Mouse (Mus musculus) retina, postnatal 1 day (tissue): ENCODE data around the gene Gm340.

Experiments used
- DNase-seq: peaks from one replicate; pipeline ENCODE4 v3.0.0-alpha.2; 2012

Gm340 gene

DNA sequence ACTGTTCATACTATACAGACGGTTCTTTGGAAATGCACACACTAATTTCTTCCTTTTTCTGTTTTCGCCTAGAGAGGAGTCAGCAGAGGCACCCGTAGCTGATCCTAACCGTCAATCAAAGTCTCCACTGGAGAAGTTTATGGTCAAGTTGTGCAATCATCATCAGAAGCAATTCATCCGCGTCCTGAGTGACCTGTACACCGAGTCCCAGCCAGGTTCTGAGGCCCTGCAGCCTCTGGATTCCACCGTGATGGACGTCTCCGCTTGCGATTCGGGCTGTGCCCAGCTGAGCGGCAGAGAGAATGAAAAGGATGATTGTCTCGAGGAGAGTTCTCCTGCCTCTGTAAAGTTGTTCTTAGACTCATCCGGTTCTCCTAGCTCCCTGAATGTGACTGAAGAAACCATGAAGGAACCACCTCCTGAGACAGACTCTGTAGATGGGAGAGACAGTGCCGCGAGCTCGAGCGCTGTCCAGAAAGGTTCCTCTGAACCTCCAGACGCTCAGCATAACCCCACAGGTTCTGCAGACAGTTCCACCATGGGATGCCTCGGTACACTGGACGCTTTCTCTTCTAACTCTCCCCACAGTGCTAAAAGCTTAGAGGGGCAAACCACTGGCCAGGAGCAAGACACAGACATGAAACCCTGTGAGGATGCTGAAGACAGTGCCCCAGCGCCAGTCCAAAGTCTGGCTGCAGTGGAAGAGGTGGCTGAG is at the start of gene Gm340:
TSS of gene Gm340 (plus strand) at position 665 of the 715 bp plus-strand sequence.
- no peak for DNase-seq

DNA sequence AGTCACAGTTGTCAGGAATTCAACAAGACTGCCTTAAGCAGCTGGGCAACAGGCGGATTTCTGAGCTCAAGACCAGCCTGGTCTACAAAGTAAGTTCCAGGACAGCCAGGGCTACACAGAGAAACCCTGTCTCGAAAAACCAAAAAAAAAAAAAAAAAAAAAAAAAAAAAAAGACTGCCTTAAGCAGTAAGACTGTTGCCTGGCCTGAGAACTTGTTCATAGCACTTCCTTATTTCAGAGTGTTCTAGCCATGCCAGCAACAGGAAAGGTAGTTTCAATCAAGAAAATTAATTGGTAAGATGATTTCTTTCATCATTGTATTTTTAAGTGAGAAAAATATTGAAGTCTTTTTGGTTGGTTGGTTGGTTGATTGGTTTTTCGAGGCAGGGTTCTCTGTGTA is 48.1 kb upstream of the Gm340 start:
- DNase-seq: no peak

DNA sequence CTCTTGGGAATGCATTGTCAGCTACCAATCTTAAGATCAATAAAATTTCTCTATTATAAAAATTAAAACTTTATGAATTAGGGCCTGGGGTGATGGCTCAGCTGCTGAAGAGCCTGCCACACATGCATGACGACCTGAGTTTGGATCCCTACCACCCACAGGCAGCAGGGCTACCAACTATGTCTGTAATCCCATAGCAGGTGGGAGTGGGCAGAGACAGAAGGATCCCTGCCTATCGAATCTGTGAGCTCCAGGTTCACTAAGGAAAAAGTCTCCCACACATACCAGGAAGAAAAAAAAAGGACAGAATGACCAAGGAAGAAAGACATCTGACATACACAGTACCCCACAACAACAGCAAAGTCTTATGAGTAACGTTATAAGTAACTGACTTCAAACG is 25.2 kb upstream of the Gm340 start:
- no peak for DNase-seq

DNA sequence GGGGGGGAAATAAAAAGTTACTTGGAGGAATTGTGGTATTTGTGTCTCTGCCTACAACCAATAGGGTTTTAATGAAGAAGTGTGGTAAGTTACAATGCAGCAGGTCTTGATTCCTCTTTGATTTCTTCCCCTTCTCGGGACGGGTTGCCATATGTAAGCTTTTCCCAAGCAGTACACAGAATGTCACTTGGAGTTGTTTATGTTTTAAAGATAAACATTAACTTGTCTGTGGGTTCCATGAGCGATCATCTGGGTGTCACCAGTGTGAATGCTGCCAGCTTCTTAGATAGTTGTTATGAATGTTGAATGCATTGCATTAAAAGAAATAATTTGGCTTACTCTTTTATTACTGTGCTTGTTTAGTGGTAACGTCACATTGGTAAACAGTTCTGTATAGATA is 24.7 kb upstream of the Gm340 start:
- no peak for DNase-seq

DNA sequence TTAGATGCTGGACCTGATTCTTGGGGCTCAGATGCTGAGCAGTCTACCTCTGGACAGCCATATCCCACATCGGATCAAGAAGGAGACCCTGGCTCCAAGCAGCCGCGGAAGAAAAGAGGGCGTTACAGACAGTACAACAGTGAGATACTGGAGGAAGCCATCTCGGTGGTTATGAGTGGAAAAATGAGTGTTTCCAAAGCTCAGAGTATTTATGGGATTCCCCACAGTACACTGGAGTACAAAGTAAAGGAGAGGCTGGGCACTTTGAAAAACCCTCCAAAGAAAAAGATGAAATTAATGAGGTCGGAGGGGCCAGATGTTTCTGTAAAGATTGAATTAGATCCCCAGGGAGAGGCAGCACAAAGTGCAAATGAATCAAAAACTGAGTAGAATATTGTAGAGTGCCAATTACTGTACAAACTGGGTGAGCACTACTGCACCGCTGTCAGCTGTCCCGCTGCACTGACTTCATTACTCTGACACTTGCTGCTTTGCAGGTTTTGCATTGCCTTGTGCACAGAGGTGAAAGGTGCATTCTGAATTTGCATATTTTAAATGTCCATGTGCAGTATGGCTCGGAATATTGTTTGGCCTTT is 23.2 kb upstream of the Gm340 start:
- no peak for DNase-seq

DNA sequence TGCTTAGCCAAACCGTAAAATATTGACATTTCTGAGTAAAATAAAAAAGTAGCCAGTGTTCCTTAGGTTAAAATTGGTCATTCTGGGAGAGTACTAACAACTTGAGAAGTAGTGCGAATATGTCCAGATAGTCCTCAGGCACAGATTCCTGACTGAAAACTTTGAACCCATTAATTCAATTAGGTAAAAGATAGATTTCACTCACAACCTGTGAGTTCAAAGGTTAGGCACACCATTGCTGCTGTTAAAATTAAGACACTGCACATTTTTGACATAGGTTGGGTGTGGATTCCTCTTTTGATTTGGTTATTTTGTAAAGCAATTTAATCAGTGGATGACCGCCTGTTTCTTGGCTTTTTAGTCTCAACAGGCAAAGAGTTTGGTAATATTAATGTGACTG is 21.3 kb upstream of the Gm340 start:
- DNase-seq: no peak

DNA sequence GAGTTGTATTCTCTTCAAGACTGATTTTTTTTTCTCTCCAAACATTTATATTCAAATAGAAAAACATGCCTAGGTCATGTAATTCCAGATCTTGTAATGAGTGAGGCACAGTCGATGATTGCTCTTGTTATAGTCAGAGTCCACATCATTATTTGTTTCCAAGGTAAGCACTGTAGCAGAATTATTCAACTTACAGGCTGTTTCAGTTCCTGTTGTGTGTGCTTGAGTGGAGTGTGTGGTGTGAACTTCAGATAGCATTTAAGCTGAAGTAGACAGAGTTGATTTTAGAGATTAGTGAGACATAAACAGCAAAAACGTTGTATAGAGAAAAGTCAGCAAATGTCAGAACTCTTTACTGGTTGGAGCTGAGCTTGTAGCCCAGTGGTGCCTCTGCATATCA is 13.4 kb upstream of the Gm340 start:
- DNase-seq: no peak

DNA sequence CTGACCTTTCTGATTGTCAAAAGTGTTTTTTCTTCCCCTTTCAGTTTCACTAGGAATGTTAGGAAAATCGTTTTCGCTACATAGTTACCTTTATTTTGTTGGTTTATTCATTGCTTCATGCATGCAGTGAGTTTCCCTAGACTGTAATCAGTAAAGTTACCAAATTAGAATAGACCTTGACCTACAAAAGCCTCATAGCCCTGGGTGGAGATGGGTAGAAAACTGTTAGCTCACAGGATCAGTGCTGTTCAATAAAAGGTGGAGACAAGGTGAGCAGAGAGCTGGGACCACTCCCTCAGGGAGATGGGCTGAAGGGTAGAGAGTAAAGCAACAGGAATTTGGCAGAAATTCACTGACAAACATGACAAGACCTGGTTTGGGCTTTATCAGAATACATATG is 8.5 kb upstream of the Gm340 start:
- no peak for DNase-seq

DNA sequence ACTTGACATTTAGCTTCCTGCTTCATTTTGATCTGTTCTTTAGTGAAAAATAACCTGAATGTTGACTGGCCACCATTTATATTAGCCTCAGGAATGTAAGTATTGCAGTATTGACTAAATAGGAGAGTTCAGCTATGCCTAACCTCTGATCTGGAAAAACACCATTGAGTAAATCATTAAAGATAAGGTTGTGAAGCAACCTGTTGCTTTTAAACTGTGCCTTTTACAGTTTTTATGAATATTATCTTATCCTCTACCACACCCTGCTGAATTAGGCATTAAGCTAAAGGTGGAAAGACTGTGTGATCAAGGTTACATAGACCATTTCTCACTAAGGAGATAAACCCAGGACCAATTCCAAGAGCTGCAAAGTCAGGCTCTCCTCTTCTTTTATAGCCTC is 4.6 kb upstream of the Gm340 start:
- no peak for DNase-seq

DNA sequence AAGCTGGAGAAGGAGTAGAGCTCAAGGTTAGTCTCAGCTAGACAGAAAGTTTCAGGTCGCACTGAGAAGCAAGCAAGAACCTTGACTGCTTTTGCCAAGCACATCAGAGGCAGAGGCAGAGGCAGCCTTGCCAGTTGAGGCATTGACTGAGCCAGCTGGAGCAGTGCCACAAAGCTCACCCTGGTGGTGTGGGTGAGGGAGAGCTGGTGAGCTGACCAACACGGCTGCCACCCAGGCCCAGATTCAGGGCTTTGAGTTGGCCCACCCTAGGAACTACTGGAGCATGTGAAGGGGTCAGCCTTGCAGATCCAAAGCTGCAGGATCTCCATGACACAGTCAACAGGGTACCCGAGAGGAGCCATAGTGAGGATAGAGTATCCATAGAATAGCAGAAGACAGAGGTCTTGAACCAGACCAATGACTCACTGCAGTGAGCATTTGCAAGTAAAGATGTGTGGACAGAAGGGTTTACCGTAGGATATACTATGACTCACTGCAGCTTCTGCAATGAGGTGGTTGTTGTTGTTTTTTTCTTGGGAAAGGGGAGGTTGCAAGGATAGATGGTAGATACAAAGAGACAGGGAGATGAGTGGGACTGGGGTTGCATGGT is 2.8 kb upstream of the Gm340 start:
- DNase-seq: no peak

DNA sequence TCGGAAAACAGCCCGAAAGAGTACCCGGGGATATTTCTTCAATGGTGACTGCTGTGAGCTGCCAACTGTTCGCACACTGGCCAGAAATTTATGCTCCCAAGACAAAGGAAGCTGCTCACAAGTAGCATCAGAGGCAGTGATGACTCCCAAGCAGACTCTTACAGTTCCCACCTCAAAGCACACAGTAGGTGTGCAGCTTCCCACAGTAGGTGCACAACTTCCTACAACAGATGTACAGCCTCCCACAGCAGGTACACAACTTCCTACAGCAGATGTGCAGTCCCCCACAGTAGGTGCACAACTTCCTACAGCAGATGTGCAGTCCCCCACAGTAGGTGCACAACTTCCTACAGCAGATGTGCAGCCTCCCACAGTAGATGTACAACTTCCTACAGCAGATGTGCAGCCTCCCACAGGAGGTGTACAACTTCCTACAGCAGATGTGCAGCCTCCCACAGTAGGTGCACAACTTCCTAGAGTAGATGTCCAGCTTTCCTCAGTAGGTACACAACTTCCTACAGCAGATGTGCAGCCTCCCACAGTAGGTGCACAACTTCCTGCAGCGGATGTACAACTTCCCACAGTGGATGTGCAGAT is 846 bp downstream of the Gm340 start:
- no peak for DNase-seq

DNA sequence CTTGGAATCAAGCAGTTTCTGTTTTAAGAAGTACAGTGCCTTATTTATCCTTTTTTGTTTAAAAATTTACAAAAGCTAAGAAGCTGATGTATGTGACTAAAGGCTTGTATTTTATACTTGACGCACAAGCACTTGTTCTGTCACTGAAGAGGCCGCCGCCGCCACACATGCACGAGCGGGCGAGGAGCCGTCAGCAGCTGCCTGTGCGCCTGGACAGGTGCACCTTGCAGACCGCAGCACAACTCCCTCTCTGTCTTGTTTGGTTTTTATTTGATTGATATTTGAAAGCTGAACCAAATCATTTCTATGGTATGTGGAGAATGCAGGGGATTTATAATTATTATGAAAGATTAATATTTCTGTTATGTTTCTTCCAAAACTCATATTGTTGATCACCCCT is 4.6 kb downstream of the Gm340 start:
- DNase-seq: no peak

DNA sequence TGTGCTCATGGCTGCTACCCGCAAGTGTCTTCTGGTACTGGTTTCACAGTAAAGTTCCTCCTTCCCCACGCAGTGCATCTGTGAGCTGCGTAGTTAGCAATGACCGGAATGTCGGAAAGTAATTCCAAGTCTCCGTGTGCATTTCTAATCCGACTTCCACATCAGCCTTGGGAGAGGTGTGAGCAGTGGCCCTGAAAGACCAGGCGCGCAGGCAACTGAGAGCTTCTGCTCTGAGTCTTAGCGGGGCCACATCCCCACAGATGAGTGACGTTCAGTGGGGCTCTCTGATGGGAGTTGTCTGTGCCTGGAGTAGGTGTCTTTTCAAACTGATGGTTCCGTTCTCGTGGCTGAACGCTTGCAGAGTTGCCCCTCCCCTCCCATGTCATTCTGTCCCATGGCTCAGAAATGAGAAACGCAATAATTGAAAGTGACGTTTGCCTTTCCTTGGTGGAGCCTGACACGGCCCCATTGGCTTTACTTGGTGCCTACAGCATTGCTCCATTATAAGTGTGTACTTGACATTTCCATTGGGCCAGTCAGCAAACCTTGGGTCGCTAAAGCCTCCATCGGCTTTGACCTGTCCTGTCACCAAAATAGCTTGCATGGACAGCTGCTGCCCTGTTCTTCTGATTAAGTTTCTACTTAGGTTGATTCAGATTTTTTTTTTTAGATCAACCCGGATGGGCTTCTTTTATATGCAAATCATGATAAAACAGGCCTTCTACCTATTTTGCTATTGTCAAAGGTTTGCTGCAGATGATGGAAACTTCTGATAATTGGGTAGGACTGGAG is 5.5 kb downstream of the Gm340 start:
- DNase-seq: peak; percentile 32

DNA sequence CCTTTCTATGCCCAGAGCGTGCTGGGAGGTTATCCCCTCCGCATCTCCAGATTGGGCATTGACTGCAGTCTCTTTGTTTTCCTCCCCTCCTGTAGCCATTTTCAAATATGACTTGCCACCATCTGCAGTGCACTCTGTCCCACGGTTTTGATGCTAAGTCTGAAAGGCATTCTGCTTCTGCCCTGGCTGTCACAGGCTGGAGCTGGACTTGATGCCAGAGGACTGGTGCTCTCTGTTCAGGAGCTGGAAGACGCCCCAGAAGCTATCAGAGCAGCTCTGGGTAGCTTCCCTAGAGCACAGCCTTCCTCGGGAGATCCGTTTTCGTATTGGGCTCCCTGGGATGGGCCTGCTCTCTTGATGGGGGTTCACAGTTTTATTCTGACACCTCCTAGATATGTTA is 6.9 kb downstream of the Gm340 start:
- no peak for DNase-seq

DNA sequence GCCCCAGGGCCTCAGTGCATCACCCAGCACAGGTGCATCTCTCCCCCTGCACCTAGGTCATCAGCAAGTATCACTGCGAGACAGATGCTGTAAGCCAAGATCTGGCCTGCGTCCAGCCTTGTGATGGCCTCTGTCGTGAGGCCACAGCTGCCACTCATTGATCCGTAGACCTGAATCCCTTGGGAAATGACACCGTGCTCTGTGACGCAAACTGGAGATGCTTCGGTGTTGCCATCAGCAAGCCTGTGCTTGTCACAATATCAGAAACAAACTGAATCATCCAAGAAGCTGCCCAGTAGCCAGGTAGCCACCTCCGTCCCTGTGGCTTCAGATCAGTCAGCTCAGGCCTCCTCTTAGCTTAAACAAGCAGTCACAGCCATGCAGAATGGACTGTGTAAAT is 7.5 kb downstream of the Gm340 start:
- DNase-seq: no peak

DNA sequence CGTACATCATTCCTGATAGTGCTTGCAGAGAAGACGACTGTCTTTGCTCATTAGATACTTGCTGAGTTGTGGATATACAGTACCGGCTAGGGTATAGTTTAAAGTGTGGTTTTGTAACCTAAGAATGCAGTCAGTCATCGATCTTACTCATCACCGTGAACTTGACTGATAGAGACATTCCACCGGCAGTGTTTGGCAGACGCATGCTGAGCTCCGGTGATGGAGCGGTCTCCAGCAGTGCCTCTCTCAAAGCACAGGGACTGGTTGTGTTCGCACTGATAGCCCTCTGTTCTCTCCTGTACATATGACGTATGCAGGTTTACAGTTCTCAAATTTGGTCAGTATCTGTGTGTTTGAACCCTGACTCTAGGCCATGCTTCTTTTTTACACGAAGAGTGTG is 9.6 kb downstream of the Gm340 start:
- no peak for DNase-seq

DNA sequence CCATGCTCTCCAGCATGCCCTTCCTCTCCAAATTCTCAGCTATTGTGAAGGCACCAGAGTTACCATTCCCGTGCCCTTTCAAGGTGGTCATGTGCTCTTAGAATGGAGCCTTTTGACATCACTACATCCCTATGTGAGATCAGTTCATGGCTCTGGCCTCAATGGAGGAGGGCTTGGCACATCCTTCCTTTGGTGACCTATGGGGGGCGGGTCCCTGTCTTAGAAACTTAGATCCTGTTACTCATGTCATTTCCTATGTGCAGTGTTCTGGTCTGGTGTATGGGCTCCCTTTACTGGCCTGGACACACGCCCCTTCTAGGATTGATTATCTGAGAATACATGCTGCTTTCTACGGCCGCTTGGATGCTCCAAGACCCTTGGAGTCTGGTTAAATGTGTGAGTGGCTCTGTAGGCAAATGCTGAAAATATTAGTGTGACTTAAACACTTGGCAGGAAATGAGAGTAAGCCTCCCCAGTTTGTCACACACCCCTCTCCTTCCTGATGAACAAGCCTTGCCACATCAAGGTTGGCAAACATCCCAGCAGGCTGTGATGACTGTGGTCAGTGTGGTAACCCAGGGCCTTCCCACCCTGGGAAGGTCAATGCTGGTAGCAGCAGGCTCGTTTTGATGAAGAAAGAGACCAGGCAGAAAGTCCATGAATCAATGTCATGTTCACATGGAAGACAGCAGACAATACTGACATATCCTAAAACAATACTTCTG is 15.2 kb downstream of the Gm340 start:
- DNase-seq: no peak

DNA sequence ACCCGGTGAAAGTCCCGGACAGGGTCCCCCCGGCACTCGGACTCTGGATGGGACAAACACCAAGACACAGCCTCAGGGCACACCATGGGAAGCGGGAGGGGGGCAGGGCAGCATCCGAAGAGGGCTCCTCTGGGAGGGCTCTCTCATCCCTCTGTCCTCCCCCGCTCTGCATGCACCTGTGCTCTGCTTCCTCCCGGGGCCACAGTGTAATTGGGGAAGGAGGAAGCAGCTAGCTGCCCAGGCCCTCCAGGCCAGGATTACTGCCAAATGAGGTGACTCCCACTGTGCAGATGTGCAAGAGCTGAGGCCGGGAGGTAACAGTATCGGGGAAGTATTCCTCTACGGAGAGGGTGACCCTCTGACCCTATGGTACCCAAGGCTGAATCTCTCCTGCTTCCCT is 18.5 kb downstream of the Gm340 start:
- no peak for DNase-seq

DNA sequence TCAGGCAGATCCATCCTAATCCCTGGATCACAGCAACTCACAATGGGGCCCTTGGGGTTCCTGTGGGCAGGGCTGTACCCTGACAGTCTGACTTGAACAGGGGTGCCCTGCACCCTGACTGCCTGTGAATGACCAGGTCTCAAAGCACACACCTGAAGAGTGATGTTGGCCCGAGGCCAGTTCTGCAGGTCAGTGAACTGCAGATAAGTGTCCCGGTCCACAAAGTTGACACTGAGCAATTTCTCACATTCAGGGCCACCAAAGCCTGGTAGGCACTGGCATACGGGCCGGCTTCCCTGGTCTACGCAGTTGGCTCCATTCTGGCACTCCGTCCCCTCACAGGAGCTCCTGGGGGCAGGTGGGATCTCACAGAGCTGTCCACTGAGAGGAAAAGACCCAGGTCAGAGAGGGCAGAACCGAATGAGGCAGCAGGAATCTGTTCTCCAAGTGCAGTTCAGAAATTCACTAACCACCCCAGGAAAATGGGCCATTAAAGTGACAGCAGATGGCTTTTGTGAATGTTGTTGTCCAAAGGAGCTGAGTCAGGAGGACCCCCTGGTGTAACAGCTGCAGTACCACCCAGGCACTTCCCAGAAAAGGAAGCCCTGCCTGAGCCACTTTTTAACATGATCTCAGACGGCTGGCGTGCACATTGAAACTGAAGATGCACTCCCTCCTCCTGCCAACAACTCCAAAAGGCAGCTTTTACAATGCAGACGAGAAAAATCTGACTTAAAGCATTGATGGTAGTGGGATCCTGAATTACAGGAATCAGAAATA is 24.2 kb downstream of the Gm340 start:
- DNase-seq: no peak

DNA sequence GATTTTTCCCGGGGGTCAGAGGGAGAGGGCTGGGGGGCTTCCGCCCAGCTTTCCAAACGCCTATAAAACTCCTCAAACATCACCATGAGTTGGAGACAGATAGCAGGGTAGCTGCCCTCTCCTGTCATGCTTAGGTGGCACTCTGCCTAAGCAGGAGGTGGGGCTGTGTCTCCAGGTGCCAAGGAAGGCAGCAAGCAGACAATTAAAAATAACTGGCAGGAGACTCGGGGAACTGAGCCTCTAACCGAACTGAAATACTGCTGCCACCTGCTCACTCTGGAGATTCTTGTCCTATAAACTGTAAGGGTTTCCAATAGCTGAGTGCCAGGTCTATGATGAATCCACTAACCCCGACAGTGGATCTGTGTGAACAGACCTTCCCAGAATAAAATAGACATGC is 29.5 kb downstream of the Gm340 start:
- no peak for DNase-seq

DNA sequence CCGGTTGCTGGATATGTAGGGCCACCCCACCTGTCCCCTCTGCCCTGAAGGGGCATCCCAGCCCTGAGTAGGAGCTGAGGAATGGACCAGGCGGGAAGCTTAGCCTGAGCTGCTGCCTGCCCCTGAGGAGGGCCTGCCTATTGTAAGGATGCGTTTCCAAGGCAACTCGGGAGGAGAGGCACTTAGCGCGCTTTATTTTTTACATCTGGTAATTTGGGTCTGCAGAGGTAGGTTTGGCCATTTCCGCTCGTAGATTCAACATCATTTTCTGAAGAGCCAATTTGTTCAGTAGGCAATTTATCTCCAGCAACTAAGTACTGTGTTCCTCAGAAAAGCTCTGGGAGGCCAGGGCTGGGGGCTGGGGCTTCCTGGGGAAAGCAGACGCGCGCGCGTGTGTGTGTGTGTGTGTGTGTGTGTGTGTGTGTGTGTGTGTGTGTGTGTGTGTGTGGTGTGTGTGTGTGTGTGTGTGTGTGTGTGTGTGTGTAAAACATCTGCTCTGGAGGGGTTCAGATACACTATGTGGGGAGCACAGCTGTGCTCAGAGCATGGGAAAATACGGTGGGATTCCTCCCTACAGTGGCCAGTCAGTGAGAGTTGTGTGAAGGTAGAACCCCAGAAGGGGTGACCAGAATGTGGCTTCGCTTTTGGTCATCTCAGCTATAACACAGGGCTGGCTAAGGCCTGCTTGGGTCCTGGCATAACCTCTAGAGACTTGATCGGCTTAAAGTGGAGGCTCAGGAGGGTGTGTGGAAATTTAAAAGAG is 31.3 kb downstream of the Gm340 start:
- DNase-seq: peak; percentile 72
